Mouse (Mus musculus): Measurements from ENCODE around the gene Srgap1. TPM values are rescaled to one million over a fixed set of nuclear protein-coding genes. Genes with fewer than 3 reads are reported as not detected.
A peak's percentile ranks its signal among the peaks of the same experiment; 100 is the strongest.

Gene Srgap1
- total RNA-seq, 2 experiments from 2014 or later = 7.6 to 11.7 TPM

GRCm38 (mm10) chr10:121765174-121766057 is 281.7 kb downstream of the Srgap1 start:
- H3K27ac ChIP-seq = no peak overlapping the region

GRCm38 (mm10) chr10:121764469-121765173 is 282.5 kb downstream of the Srgap1 start:
- TF ChIP-seq CTCF (IDR thresholded peaks at IDR 0.05) = no peak; the same call in 1 of the 2 replicates

More at GRCm38 (mm10) chr10:121765174-121766057, 281.7 kb downstream of the Srgap1 start:
- intact Hi-C loops (cut with DNase I) = no loop called here
- DNase-seq (ENCODE audit: extremely low spot score in 1 of 2, low spot score in 2 of 2) = peak in 1 of 2 experiments; percentile 19
- H3K4me3 ChIP-seq = no peak overlapping the region
- no peak for TF ChIP-seq CTCF (IDR thresholded peaks at IDR 0.05)

GRCm38 (mm10) chr10:121763191-121763590 is 283.9 kb downstream of the Srgap1 start:
- TF ChIP-seq CTCF (IDR thresholded peaks at IDR 0.05) = no peak
- no peak for DNase-seq (ENCODE audit: extremely low spot score in 1 of 2, low spot score in 2 of 2)
- intact Hi-C loops (cut with DNase I) = no loop called here

More at GRCm38 (mm10) chr10:121764469-121765173, 282.5 kb downstream of the Srgap1 start:
- DNase-seq (ENCODE audit: extremely low spot score in 1 of 2, low spot score in 2 of 2) = no peak
- no peak overlapping the region for H3K4me3 ChIP-seq
- no peak overlapping the region for H3K27ac ChIP-seq
- intact Hi-C loops (cut with DNase I) = no loop called here

GRCm38 (mm10) chr10:121762141-121762540 is 285.0 kb downstream of the Srgap1 start:
- Histone ChIP-seq H3K27ac (no peak overlapping the region), H3K4me3 (no peak overlapping the region)
- no peak for DNase-seq (ENCODE audit: extremely low spot score in 1 of 2, low spot score in 2 of 2)
- intact Hi-C loops (cut with DNase I) = no loop called here
- no peak for TF ChIP-seq CTCF (IDR thresholded peaks at IDR 0.05)

More at GRCm38 (mm10) chr10:121763191-121763590, 283.9 kb downstream of the Srgap1 start:
- Histone ChIP-seq H3K4me3 (no peak overlapping the region), H3K27ac (no peak overlapping the region)

GRCm38 (mm10) chr10:121759095-121759494 is 288.0 kb downstream of the Srgap1 start:
- Histone ChIP-seq H3K27ac (no peak overlapping the region), H3K4me3 (no peak overlapping the region)
- TF ChIP-seq CTCF (IDR thresholded peaks at IDR 0.05) = peak; percentile 39
- intact Hi-C loops (cut with DNase I) = no loop called here
- DNase-seq (ENCODE audit: extremely low spot score in 1 of 2, low spot score in 2 of 2) = no peak

GRCm38 (mm10) chr10:121756677-121757076 is 290.4 kb downstream of the Srgap1 start:
- no peak for DNase-seq (ENCODE audit: extremely low spot score in 1 of 2, low spot score in 2 of 2)
- Histone ChIP-seq H3K4me3 (no peak overlapping the region), H3K27ac (no peak overlapping the region)
- no peak for TF ChIP-seq CTCF (IDR thresholded peaks at IDR 0.05)
- intact Hi-C loops (cut with DNase I) = no loop called here

- no peak for DNase-seq (ENCODE audit: extremely low spot score in 1 of 2, low spot score in 2 of 2)
These were observed 291.3 kb downstream of the Srgap1 start for GRCm38 (mm10) chr10:121755822-121756221.

GRCm38 (mm10) chr10:121754237-121754636 is 292.9 kb downstream of the Srgap1 start:
- DNase-seq (ENCODE audit: extremely low spot score in 1 of 2, low spot score in 2 of 2) = no peak
- no peak for TF ChIP-seq CTCF (IDR thresholded peaks at IDR 0.05)
- no peak overlapping the region for H3K4me3 ChIP-seq
- no peak overlapping the region for H3K27ac ChIP-seq
- intact Hi-C loops (cut with DNase I) = no loop called here

More at GRCm38 (mm10) chr10:121755822-121756221, 291.3 kb downstream of the Srgap1 start:
- no peak overlapping the region for H3K4me3 ChIP-seq
- intact Hi-C loops (cut with DNase I) = no loop called here
- TF ChIP-seq CTCF (IDR thresholded peaks at IDR 0.05) = no peak
- no peak overlapping the region for H3K27ac ChIP-seq

GRCm38 (mm10) chr10:121750175-121750574 is 296.9 kb downstream of the Srgap1 start:
- no peak for TF ChIP-seq CTCF (IDR thresholded peaks at IDR 0.05)
- no peak overlapping the region for H3K27ac ChIP-seq
- intact Hi-C loops (cut with DNase I) = no loop called here
- H3K4me3 ChIP-seq = no peak overlapping the region
- peak; percentile 62 to 73 for DNase-seq (ENCODE audit: extremely low spot score in 1 of 2, low spot score in 2 of 2)

- no peak for DNase-seq (ENCODE audit: extremely low spot score in 1 of 2, low spot score in 2 of 2)
- intact Hi-C loops (cut with DNase I) = no loop called here
- no peak for TF ChIP-seq CTCF (IDR thresholded peaks at IDR 0.05)
- Histone ChIP-seq H3K4me3 (no peak overlapping the region), H3K27ac (no peak overlapping the region)
These were observed 304.8 kb downstream of the Srgap1 start for GRCm38 (mm10) chr10:121742336-121742735.

GRCm38 (mm10) chr10:121739548-121740505 is 307.3 kb downstream of the Srgap1 start, which contains the start of gene BC048403:
Gene BC048403 (plus strand): TSS chr10:121739937.
- Histone ChIP-seq H3K4me3 (peak within 1 kb of the TSS; percentile 63), H3K27ac (peak within 1 kb of the TSS; percentile 95)
- TF ChIP-seq CTCF (IDR thresholded peaks at IDR 0.05) = no peak; the same call in none of the 2 replicates
- DNase-seq (ENCODE audit: extremely low spot score in 1 of 2, low spot score in 2 of 2) = peak; percentile 88 to 92
- intact Hi-C loops (cut with DNase I) = loop anchor here (2.0 kb wide), 1 partner anchor 99 kb away; the partner anchor contains the start of gene D930020B18Rik
